Mouse (Mus musculus) liver, embryonic 12.5 days (tissue): ENCODE results near the gene Hnrnpul1. TPM values are rescaled to one million over a fixed set of nuclear protein-coding genes. Genes with fewer than 3 reads are reported as not detected.
A peak's percentile ranks its signal among the peaks of the same experiment; 100 is the strongest.

Experiments
- ATAC-seq: fragments of 200-750 bp; cut with Nextera tagmentation; 2 replicates; pipeline ENCODE4 v1.8.0; 2017; ENCODE audit warnings: moderate number of reproducible peaks, mild to moderate bottlenecking, moderate library complexity
- H3K27ac ChIP-seq: fragments of 300-500 bp; sonication (generic); 2 replicates; pipeline ENCODE4 v1.5.1; 2016; ENCODE audit warnings: mild to moderate bottlenecking
- H3K27me3 ChIP-seq: fragments of 300-500 bp; sonication (generic); replicated peaks from 2 replicates; pipeline ENCODE4 v1.6.1; 2016; ENCODE audit warnings: mild to moderate bottlenecking, moderate library complexity
- H3K36me3 ChIP-seq: fragments of 300-500 bp; sonication (generic); 2 replicates; pipeline ENCODE4 v1.6.1; 2016; ENCODE audit warnings: mild to moderate bottlenecking, moderate library complexity
- H3K4me1 ChIP-seq: fragments of 300-500 bp; sonication (generic); 2 replicates; pipeline ENCODE4 v1.6.1; 2016
- H3K4me2 ChIP-seq: fragments of 300-500 bp; sonication (generic); 2 replicates; pipeline ENCODE4 v1.6.1; 2016; ENCODE audit warnings: mild to moderate bottlenecking, moderate library complexity
- H3K4me3 ChIP-seq: fragments of 300-500 bp; sonication (generic); 2 replicates; pipeline ENCODE4 v1.5.1; 2016; ENCODE audit warnings: mild to moderate bottlenecking, moderate library complexity
- H3K9ac ChIP-seq: fragments of 300-500 bp; sonication (generic); 2 replicates; pipeline ENCODE4 v1.6.1; 2016; ENCODE audit warnings: mild to moderate bottlenecking, moderate library complexity
- H3K9me3 ChIP-seq: fragments of 300-500 bp; sonication (generic); replicated peaks from 2 replicates; pipeline ENCODE4 v1.6.1; 2016; ENCODE audit warnings: mild to moderate bottlenecking, moderate library complexity
- WGBS: fragments of 180-500 bp; shearing (Covaris S2); methylation state at CpG from one replicate; pipeline ENCODE4 v1.1.7; 2016; ENCODE audit not compliant: insufficient replicate concordance; 5-methylcytosine and 5-hydroxymethylcytosine counted together
- polyA plus RNA-seq: library from polyadenylated mRNA; unstranded; fragments of >200 nt; fragmentation: Nextera tagmentation; extraction: Ambion mirVana; gene quantifications from 2 replicates; pipeline ENCODE4 v1.2.1, GENCODE M21; 2016

Gene Hnrnpul1
- polyA plus RNA-seq, 1 experiment from 2014 or later, result 46.1 TPM

DNA sequence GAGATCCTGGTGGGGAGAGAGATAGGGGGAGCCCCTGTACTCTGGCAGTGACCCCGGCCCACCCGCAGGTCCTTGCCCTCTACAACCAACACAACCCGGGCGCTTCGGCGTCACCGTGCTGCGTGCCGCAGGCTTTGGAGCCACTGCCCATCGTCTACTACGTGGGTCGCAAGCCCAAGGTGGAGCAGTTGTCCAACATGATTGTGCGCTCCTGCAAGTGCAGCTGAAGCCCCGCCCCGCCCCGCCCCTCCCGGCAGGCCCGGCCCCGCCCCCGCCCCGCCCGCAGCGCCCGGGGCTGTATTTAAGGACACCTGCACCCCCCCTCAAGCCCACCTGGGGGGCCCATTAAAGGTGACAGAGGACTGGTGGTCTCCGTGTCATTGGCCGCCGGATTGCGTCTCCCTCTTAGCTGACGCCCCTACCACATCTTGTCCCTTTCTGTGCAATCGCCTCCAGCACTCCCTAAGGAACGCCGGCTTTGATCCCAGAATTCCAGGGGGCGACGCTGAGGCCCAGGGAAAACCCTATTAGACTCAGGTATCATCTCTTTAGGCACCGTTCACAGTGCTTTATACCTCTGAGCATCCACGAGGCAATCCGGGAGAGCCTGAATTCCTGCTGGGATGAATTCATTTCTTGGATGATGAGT is 49.7 kb downstream of the Hnrnpul1 start:
- Histone ChIP-seq H3K27ac (peak overlapping the region; percentile 65), H3K4me3 (no peak overlapping the region), H3K9ac (no peak overlapping the region), H3K4me1 (peaks cover 58% of the 10 kb centered on the region), H3K36me3 (peaks cover 82% of the 10 kb centered on the region), H3K4me2 (peak overlapping the region; percentile 40), H3K9me3 (peaks cover 20% of the 10 kb centered on the region), H3K27me3 (no peaks in the 10 kb centered on the region)
- 44% methylated on average over 34 of the region's 37 CpGs for WGBS
- peak; percentile 36 for ATAC-seq

DNA sequence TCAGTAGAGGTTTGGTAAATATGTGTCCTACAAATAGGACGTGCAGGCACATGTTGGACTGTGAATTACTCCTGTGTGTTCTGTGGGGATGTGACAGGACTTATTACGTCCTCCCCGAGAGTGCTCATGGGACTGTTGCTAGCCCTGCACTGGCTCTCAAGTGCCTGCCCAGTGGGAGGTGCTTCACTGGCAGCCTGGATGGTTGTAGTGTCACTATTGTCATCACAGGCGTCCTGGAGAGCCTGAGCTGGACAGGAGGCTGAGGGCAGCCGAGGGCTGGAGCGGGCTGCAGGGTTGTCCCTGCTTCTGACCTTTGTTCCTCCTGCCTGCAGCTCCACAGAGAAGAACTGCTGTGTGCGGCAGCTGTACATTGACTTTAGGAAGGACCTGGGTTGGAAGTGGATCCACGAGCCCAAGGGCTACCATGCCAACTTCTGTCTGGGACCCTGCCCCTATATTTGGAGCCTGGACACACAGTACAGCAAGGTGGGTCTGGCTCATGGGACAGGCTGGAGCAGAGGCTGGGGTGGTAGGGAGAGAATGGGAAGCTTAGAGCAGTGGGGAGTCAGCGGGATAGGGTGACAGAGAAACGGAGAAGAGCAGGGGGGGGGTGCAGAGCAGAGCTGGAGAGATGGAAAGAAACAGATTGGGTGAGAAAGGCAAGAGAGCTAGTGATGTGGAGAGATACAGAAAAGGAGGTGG is 50.6 kb downstream of the Hnrnpul1 start:
- peak; percentile 50 for ATAC-seq
- 55% methylated on average over 10 of the region's 10 CpGs for WGBS
- H3K27ac ChIP-seq, result peak overlapping the region; percentile 28
- H3K4me3 ChIP-seq, result no peak overlapping the region
- no peak overlapping the region for H3K9ac ChIP-seq
- H3K36me3 ChIP-seq, result peaks cover 88% of the 10 kb centered on the region
- peak overlapping the region; percentile 40 for H3K4me2 ChIP-seq
- peaks cover 54% of the 10 kb centered on the region for H3K4me1 ChIP-seq
- peaks cover 20% of the 10 kb centered on the region for H3K9me3 ChIP-seq
- no peaks in the 10 kb centered on the region for H3K27me3 ChIP-seq

DNA sequence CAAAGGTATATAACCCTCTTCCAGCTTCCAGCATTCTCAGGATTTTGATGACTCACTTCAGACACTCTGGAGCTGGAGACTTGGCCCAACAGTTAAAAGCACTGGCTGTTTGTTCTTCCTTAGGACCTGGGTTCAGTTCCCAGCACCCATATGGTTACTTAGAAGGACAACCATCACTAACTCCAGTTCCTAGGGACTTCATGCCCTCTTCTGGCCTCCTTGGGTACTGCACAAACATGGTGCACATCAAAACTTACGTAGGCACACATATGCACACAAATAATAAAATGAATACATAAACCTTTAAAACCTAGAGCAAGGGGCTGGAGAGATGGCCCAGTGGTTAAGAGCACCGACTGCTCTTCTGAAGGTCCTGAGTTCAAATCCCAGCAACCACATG is 52.2 kb downstream of the Hnrnpul1 start:
- Histone ChIP-seq H3K36me3 (peaks cover 96% of the 10 kb centered on the region), H3K27ac (no peak overlapping the region), H3K4me1 (peaks cover 42% of the 10 kb centered on the region), H3K9me3 (peaks cover 20% of the 10 kb centered on the region), H3K4me3 (no peak overlapping the region), H3K27me3 (no peaks in the 10 kb centered on the region), H3K4me2 (no peak overlapping the region), H3K9ac (no peak overlapping the region)
- no peak for ATAC-seq
- WGBS, result 82% methylated on average over 2 of the region's 2 CpGs

DNA sequence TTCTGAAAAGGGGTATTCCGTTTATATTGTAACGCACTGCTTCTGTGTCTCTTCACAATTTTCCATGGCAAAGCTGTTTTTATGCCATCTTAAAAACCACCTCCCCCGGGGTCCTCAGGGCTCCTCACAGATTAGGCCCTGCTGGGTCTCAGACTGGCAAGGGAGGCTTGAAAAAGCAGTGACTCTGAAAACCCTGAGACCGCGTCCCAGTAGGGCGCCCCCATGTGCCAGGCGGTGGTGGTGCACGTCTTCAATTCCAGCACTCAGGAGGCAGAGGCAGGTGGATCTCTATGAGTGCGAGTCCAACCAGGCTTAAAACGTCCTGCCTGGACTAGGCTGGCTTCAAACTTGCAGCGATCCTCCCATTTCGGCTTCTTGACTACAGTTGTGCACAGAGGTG is 53.8 kb downstream of the Hnrnpul1 start:
- no peak for ATAC-seq
- Histone ChIP-seq H3K27me3 (no peaks in the 10 kb centered on the region), H3K4me1 (peaks cover 26% of the 10 kb centered on the region), H3K9ac (no peak overlapping the region), H3K9me3 (peaks cover 20% of the 10 kb centered on the region), H3K4me2 (no peak overlapping the region), H3K27ac (no peak overlapping the region), H3K36me3 (peaks cover 95% of the 10 kb centered on the region), H3K4me3 (no peak overlapping the region)
- WGBS, result 81% methylated on average over 12 of the region's 12 CpGs

DNA sequence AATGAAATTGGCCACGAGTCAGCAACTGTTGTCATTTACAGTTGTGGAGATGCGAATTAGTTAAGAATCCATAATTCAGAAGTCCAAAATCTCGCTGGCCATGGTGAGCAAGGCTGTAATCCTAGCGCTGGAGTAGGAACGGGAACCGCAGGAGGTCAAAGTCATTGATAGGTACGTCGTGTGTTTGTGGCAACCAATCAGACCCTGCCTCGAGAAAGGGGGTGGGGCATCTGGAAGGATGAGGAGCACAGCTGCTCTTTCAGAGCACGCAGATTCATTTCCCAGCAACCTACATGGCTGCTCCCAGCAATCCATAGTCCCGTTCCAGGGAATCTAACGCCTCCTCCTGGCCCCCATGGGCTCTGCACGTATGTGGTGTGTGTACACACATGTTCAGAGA is 54.7 kb downstream of the Hnrnpul1 start:
- Histone ChIP-seq H3K9me3 (peaks cover 20% of the 10 kb centered on the region), H3K9ac (no peak overlapping the region), H3K4me2 (no peak overlapping the region), H3K27me3 (no peaks in the 10 kb centered on the region), H3K27ac (no peak overlapping the region), H3K4me1 (peaks cover 18% of the 10 kb centered on the region), H3K36me3 (peaks cover 95% of the 10 kb centered on the region), H3K4me3 (no peak overlapping the region)
- no peak for ATAC-seq
- WGBS, result 82% methylated on average over 13 of the region's 13 CpGs

DNA sequence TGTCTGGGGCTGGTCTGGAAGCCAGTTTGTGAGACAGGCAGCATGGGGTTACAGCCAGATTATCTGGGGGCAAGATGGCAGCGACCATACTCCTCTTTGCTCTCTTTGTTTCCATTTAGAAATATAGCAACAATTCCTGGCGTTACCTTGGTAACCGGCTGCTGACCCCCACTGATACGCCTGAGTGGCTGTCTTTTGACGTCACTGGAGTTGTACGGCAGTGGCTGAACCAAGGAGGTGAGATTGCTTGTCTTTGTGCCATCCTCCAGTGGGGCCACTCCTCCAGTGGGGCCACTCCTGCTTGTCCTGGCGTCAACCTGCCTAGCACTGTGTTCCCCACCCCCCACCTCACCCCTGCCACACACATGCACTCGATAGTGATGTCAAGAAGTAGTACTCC is 60.5 kb downstream of the Hnrnpul1 start:
- Histone ChIP-seq H3K4me3 (no peak overlapping the region), H3K36me3 (peaks cover 81% of the 10 kb centered on the region), H3K9me3 (no peaks in the 10 kb centered on the region), H3K27me3 (no peaks in the 10 kb centered on the region), H3K4me2 (no peak overlapping the region), H3K27ac (no peak overlapping the region), H3K4me1 (peaks cover 34% of the 10 kb centered on the region), H3K9ac (no peak overlapping the region)
- 74% methylated on average over 8 of the region's 8 CpGs for WGBS
- ATAC-seq, result no peak

DNA sequence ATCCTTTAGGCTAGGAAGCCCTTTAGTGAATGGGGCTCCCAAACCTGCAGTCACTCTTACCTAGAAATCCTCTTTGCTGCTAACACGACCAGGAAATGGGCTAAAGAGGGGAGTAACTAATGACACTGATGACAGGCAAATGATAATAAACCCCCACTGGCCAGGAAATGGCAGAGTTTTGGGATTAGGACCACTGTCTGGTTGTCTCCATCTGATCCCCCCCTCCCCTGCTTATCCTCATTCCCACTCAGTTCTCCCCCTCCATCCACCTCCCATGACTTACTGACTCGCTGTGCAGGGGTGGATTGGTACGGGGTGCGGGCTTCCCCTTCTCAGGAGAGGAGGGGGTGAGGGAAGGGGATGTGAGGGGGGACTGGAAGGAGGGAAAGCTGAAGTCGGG is 64.5 kb downstream of the Hnrnpul1 start:
- no peak for ATAC-seq
- peaks cover 64% of the 10 kb centered on the region for H3K4me1 ChIP-seq
- no peaks in the 10 kb centered on the region for H3K27me3 ChIP-seq
- peak overlapping the region; percentile 95 for H3K27ac ChIP-seq
- 26% methylated on average over 5 of the region's 5 CpGs for WGBS
- H3K9me3 ChIP-seq, result no peaks in the 10 kb centered on the region
- H3K36me3 ChIP-seq, result peaks cover 43% of the 10 kb centered on the region
- H3K9ac ChIP-seq, result peak overlapping the region; percentile 87
- H3K4me3 ChIP-seq, result peak overlapping the region; percentile 83
- peak overlapping the region; percentile 97 for H3K4me2 ChIP-seq

DNA sequence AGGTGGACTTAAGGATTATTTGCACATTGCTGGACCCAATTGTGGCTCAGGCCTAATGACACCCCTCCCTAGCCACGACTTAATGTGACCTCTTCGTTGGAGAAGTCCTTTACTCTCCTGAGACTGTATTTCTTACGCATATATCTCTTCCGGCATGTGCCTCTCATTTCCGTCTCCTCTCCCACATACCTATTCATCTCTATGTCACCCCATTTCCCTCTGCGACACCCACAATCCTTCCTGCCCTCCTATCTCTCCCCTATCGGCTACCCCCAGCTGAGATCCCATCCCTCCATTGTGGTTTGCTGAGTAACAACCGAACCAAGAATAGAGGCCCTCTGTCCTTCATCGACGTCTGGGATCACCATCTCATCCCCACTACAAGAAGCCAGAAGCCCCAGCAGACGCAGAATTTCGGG is 64.9 kb downstream of the Hnrnpul1 start:
- 2% methylated on average over 12 of the region's 12 CpGs for WGBS
- ATAC-seq, result peak; percentile 40

DNA sequence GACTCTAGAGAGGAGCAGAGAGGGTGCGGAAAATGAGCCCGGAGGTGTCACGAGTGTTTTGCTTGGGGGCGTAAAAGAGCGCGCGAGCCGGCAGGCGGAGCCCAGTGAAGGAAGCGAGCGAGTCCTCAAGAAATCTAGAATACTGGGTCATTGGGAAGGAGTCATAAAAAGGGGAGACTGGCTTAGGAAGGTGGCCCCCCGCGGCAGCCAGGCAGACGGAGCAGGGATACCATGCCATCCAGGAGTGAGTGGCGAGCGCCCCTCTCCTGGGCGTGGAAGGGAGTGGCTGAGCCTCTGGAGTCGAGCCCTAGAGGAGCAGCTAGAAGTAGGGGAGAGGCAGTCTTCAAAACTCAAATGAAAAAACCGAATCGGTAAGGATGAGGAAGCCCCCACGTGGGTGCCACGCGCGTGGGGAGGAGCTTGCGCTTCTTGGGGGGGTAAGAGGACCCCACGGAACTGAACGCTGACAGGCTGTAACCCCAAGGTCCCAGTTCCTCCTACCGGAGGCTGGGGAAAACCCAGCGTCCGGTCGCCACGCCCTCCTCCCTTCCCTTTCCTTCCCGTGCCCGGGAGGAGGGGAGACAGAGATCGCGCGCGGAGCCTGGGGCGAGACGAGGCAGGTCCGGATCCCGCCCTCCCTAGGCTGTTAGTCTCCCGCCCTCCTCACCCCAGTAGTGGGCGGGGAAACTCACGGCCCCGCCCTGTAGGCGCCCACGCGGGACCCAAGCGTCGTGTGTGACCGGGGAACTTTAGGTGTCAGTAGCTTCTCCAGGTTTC is 65.6 kb downstream of the Hnrnpul1 start:
- Histone ChIP-seq H3K9me3 (no peaks in the 10 kb centered on the region), H3K4me2 (peak overlapping the region; percentile 97), H3K27ac (peak overlapping the region; percentile 95), H3K36me3 (peaks cover 32% of the 10 kb centered on the region), H3K4me3 (peak overlapping the region; percentile 83), H3K9ac (peak overlapping the region; percentile 87), H3K4me1 (peaks cover 75% of the 10 kb centered on the region), H3K27me3 (no peaks in the 10 kb centered on the region)
- ATAC-seq, result peak; percentile 80
- under 1% methylated on average over 47 of the region's 52 CpGs for WGBS

More for the DNA sequence above, 64.9 kb downstream of the Hnrnpul1 start:
- peaks cover 38% of the 10 kb centered on the region for H3K36me3 ChIP-seq
- H3K4me2 ChIP-seq, result peak overlapping the region; percentile 97
- peaks cover 69% of the 10 kb centered on the region for H3K4me1 ChIP-seq
- H3K9ac ChIP-seq, result peak overlapping the region; percentile 87
- H3K4me3 ChIP-seq, result peak overlapping the region; percentile 83
- no peaks in the 10 kb centered on the region for H3K27me3 ChIP-seq
- peak overlapping the region; percentile 95 for H3K27ac ChIP-seq
- H3K9me3 ChIP-seq, result no peaks in the 10 kb centered on the region

DNA sequence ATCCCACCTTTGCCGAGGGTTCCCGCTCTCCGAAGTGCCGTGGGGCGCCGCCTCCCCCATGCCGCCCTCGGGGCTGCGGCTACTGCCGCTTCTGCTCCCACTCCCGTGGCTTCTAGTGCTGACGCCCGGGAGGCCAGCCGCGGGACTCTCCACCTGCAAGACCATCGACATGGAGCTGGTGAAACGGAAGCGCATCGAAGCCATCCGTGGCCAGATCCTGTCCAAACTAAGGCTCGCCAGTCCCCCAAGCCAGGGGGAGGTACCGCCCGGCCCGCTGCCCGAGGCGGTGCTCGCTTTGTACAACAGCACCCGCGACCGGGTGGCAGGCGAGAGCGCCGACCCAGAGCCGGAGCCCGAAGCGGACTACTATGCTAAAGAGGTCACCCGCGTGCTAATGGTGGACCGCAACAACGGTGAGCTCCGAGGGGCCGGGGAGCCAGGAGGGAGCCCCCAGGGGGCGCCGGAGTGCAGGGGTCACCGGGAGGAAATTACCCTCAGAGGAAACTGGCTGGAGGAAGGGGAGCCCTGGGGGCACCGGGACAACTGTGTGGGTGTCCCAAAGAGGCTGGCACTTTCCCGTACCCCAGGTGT is 66.7 kb downstream of the Hnrnpul1 start:
- Histone ChIP-seq H3K9ac (peak overlapping the region; percentile 87), H3K27me3 (no peaks in the 10 kb centered on the region), H3K27ac (peak overlapping the region; percentile 95), H3K9me3 (no peaks in the 10 kb centered on the region), H3K4me1 (peaks cover 86% of the 10 kb centered on the region), H3K36me3 (peaks cover 27% of the 10 kb centered on the region), H3K4me2 (peak overlapping the region; percentile 97), H3K4me3 (peak overlapping the region; percentile 83)
- no peak; the same call in 1 of the 2 replicates for ATAC-seq
- under 1% methylated on average over 47 of the region's 47 CpGs for WGBS

DNA sequence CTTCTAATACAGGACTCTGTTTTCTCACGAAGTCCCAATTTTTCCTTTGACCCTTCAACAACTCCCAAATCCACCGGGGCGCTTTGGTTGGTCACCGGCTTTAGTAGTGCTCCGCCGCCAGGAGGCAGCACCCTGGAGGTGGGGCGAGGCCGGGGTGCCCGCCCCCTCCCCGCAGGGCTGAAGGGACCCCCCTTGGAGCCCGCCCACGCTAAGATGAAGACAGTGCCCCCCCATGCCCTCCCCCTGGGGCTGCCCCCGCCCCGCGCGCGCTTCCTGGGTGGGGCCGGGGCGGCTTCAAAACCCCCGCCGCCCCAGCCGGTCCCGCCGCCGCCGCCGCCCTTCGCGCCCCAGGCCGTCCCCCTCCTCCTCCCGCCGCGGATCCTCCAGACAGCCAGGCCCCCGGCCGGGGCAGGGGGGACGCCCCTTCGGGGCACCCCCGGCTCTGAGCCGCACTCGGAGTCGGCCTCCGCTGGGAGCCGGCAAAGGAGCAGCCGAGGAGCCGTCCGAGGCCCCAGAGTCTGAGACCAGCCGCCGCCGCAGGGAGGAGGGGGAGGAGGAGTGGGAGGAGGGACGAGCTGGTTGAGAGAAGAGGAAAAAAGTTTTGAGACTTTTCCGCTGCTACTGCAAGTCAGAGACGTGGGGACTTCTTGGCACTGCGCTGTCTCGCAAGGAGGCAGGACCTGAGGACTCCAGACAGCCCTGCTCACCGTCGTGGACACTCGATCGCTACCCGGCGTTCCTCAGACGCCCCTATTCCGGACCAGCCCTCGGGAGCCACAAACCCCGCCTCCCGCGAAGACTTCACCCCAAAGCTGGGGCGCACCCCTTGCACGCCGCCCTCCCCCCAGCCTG is 67.7 kb downstream of the Hnrnpul1 start, which contains the start of gene Tgfb1:
Gene Tgfb1 (plus strand): TSS at position 323 of the 852 bp plus-strand sequence.
- peak; percentile 42 for ATAC-seq
- Histone ChIP-seq H3K9me3 (no peaks in the 10 kb centered on the region), H3K27me3 (no peaks in the 10 kb centered on the region), H3K4me1 (peaks cover 90% of the 10 kb centered on the region), H3K36me3 (peaks cover 22% of the 10 kb centered on the region), H3K4me2 (peak within 1 kb of the TSS; percentile 97), H3K27ac (peak within 1 kb of the TSS; percentile 95), H3K9ac (peak within 1 kb of the TSS; percentile 87), H3K4me3 (peak within 1 kb of the TSS; percentile 83)
- WGBS, result under 1% methylated on average over 60 of the region's 69 CpGs
